Mouse (Mus musculus) liver, embryonic 11.5 days (tissue): Measurements from ENCODE around the gene Kit. TPM values are rescaled to one million over a fixed set of nuclear protein-coding genes. Genes with fewer than 3 reads are reported as not detected.

Source experiments
- ATAC-seq: fragments of 200-750 bp; cut with Nextera tagmentation; replicated peaks from 2 replicates; pipeline ENCODE4 v1.8.0; 2017; ENCODE audit warnings: moderate number of reproducible peaks, mild to moderate bottlenecking, moderate TSS enrichment, moderate library complexity; ENCODE audit not compliant: low FRiP score
- DNase-seq: peaks from one replicate; pipeline ENCODE4 v3.0.0-alpha.2; 2017; ENCODE audit warnings: low spot score
- H3K27ac ChIP-seq: fragments of 300-500 bp; sonication (generic); 2 replicates; pipeline ENCODE4 v1.5.1; 2014; ENCODE audit warnings: mild to moderate bottlenecking, low read depth, low read length, control low read depth
- H3K27me3 ChIP-seq: fragments of 300-500 bp; sonication (generic); replicated peaks from 2 replicates; pipeline ENCODE4 v1.6.1; 2014; ENCODE audit warnings: low read length, mixed read lengths; ENCODE audit not compliant: control insufficient read depth, insufficient read depth
- H3K36me3 ChIP-seq: fragments of 300-500 bp; sonication (generic); 2 replicates; pipeline ENCODE4 v1.6.1; 2014; ENCODE audit warnings: mild to moderate bottlenecking, low read length, moderate library complexity, mixed read lengths; ENCODE audit not compliant: control insufficient read depth, insufficient read depth
- H3K4me1 ChIP-seq: fragments of 300-500 bp; sonication (generic); replicated peaks from 2 replicates; pipeline ENCODE4 v1.6.1; 2014; ENCODE audit warnings: low read length, mixed read lengths; ENCODE audit not compliant: control insufficient read depth, insufficient read depth
- H3K4me2 ChIP-seq: fragments of 300-500 bp; sonication (generic); 2 replicates; pipeline ENCODE4 v1.6.1; 2014; ENCODE audit warnings: mild to moderate bottlenecking, control low read depth, moderate library complexity
- H3K4me3 ChIP-seq: fragments of 300-500 bp; sonication (generic); 2 replicates; pipeline ENCODE4 v1.5.1; 2014; ENCODE audit warnings: low read depth, low read length, control low read depth
- H3K9ac ChIP-seq: fragments of 300-500 bp; sonication (generic); 2 replicates; pipeline ENCODE4 v1.6.1; 2014; ENCODE audit warnings: low read depth, low read length, control low read depth
- H3K9me3 ChIP-seq: fragments of 300-500 bp; sonication (generic); 2 replicates; pipeline ENCODE4 v1.6.1; 2016; ENCODE audit warnings: low read length, inconsistent platforms, mixed read lengths; ENCODE audit not compliant: control insufficient read depth
- WGBS: fragments of 180-500 bp; shearing (Covaris S2); extraction: QIAGEN DNeasy Blood & Tissue Kit; methylation state at CpG from one replicate; pipeline ENCODE4 v1.1.7; 2014; 5-methylcytosine and 5-hydroxymethylcytosine counted together
- polyA plus RNA-seq: library from polyadenylated mRNA; unstranded; fragments of >200 nt; fragmentation: Nextera tagmentation; extraction: Ambion mirVana; gene quantifications from 2 replicates; pipeline ENCODE4 v1.2.1, GENCODE M21; 2014

Gene Kit
- polyA plus RNA-seq, 1 experiment from 2014 or later: 54.8 TPM

DNA sequence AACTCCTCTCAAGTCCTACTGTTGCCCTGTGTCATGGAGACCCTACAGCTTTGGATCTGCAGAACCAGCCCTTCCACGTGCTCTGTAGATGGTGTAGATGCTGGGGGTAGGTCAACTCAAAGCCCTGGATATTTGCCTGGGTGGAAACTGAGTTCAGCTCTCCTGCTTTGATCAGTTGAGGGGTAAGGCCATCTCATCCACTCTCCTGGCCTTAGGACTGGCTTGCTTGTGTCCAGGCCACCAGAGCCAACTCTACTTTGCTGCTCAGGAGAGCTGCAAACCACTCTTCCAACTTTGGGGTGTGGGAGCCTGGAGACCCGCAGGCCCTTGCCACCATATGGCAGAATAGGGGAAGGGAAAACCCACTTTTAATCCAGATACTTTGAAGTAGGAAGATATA is 89.1 kb downstream of the Kit start:
- Histone ChIP-seq H3K4me1 (no peaks in the 10 kb centered on the region), H3K27ac (no peak overlapping the region), H3K9me3 (no peaks in the 10 kb centered on the region), H3K4me3 (no peak overlapping the region), H3K4me2 (no peak overlapping the region), H3K36me3 (no peaks in the 10 kb centered on the region), H3K9ac (no peak overlapping the region), H3K27me3 (no peaks in the 10 kb centered on the region)
- DNase-seq: no peak
- WGBS: 88% methylated on average over 2 of the region's 2 CpGs
- ATAC-seq: no peak

DNA sequence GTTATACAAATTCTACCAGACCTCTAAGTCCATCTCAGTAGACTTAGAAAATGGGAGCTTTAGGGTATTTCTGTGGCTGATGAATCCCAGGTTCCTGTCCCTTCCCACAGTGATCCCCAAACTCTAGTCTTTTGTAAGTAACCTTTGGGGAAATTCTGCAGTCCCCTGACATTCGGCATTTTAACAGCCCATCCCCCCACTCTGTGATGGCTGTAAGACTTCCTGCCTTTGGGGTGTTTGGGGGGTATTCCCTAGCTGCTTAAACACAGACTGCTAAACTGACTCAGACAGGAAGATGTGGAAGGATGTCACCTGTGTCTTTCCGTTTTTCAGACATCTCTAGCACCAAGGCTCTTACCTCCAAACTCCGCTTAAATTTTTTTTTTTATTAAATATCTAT is 92.4 kb downstream of the Kit start:
- no peak overlapping the region for H3K9ac ChIP-seq
- ATAC-seq: no peak
- no peaks in the 10 kb centered on the region for H3K9me3 ChIP-seq
- DNase-seq: no peak
- H3K4me2 ChIP-seq: no peak overlapping the region
- WGBS: 39% methylated on average over 3 of the region's 3 CpGs
- H3K27ac ChIP-seq: no peak overlapping the region
- no peaks in the 10 kb centered on the region for H3K36me3 ChIP-seq
- no peaks in the 10 kb centered on the region for H3K27me3 ChIP-seq
- H3K4me1 ChIP-seq: no peaks in the 10 kb centered on the region
- no peak overlapping the region for H3K4me3 ChIP-seq

DNA sequence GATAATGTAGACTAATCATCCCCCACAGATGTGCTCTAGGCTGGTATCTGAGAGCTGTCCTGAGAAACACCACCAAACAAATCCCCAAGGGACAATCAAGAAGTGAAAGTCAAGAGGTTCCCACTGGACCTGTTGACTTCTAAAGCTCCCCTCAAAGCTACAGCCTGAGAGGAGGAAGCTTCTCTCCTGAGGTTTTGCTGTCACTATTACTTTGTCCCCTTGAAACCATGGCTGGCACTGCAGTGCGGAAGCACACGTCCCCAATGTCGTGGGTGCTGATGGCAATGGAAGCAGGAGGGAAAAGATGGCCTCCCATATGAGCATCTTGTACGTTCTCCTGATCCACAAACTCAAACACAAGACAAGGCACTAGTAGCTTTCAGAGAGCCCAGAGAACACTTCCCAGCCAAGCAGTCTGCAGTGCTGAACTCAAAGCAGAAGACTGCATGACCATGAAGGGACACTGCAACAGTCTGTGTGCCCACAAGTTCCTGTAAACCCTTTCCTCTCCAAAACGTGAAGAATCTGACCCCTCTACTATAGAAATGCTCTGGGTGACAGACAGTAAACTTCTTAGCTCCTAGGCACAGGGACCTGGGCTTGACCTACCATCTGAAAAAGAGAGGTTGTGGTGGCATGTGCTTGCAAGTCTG is 96.5 kb downstream of the Kit start:
- whole genome bisulfite sequencing: 69% methylated on average over 5 of the region's 5 CpGs
- H3K27ac ChIP-seq: no peak overlapping the region
- no peak overlapping the region for H3K4me3 ChIP-seq
- DNase-seq (no peak), ATAC-seq (no peak)
- H3K27me3 ChIP-seq: no peaks in the 10 kb centered on the region
- no peak overlapping the region for H3K9ac ChIP-seq
- no peaks in the 10 kb centered on the region for H3K36me3 ChIP-seq
- no peaks in the 10 kb centered on the region for H3K4me1 ChIP-seq
- H3K4me2 ChIP-seq: no peak overlapping the region
- H3K9me3 ChIP-seq: no peaks in the 10 kb centered on the region

DNA sequence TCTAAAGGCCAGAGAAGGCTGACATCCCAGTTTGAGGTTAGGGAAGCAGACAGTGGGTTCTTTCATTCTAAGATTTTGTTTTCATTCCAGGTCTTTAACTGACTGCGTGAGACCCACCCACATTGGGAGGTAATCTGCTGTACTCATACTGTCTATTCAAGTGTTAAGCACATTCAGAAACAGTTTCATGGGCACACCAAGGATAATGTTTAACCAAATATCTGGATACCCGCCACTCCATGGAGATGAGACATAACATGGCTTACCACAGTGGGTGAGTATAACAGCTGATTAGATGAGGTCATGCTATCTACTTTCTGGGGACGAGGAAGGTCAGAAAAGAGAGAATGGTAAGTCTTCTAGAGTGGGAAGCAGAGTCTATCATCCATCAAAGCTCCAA is 101.3 kb downstream of the Kit start:
- Histone ChIP-seq H3K4me3 (no peak overlapping the region), H3K27ac (no peak overlapping the region), H3K27me3 (no peaks in the 10 kb centered on the region), H3K4me1 (no peaks in the 10 kb centered on the region), H3K36me3 (no peaks in the 10 kb centered on the region), H3K4me2 (no peak overlapping the region), H3K9ac (no peak overlapping the region), H3K9me3 (no peaks in the 10 kb centered on the region)
- DNase-seq (no peak), ATAC-seq (no peak)
- 68% methylated on average over 3 of the region's 3 CpGs for WGBS

DNA sequence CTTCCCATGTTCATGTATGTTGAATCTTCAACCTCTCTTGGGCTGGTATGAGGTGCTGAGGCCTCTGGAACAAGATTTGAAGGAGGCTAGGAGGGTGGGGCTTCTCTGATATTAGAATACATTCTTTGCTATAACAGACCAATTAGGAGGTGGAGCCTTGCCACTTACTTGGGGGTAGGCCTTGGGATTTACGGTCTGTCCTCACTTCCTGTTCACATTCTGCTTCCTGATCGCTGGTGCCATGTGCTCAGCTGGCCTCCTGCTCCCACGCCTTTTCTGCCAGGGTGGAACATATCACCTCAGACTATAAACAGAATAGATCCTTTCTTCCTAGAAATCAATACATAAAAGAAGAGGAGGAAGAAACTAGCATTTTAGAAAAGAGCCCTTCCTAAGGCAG is 105.2 kb downstream of the Kit start:
- Histone ChIP-seq H3K36me3 (no peaks in the 10 kb centered on the region), H3K4me2 (no peak overlapping the region), H3K9me3 (no peaks in the 10 kb centered on the region), H3K27me3 (no peaks in the 10 kb centered on the region), H3K9ac (no peak overlapping the region), H3K27ac (no peak overlapping the region), H3K4me1 (no peaks in the 10 kb centered on the region), H3K4me3 (no peak overlapping the region)
- 36% methylated on average over 3 of the region's 3 CpGs for WGBS
- ATAC-seq: no peak
- no peak for DNase-seq

DNA sequence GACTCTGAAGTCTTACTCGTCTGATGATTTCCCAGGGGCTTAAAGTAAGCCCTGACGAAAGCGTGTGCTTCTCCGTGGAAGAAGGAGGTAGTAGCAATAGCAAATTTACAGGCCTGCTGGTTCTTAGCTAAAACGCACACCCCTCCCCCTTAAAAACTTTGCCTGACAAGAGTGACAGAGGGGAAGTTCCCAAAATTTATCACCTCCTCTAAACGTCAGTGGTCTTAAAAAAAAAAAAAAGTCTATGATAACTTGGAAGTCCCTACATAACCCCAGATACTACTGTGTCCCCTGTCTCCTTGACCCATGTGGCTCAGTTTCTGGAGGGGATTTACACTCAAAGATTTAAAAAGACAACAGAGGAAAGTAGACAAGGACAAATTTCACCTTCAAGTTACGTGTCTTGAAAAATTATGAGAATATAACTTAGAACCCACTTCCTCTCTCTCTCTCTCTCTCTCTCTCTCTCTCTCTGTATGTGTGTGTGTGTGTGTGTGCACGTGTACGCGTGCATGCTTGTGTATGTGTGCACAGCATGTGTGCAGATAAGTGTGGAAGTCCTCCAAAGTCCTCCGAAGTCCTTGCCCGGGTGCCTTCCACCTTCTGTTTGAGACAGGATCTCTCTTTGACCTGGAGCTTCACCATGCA is 120.6 kb downstream of the Kit start:
- H3K9me3 ChIP-seq: no peaks in the 10 kb centered on the region
- no peaks in the 10 kb centered on the region for H3K36me3 ChIP-seq
- 63% methylated on average over 12 of the region's 12 CpGs for WGBS
- H3K27me3 ChIP-seq: no peaks in the 10 kb centered on the region
- no peak overlapping the region for H3K4me3 ChIP-seq
- H3K9ac ChIP-seq: no peak overlapping the region
- H3K4me2 ChIP-seq: no peak overlapping the region
- no peaks in the 10 kb centered on the region for H3K4me1 ChIP-seq
- no peak overlapping the region for H3K27ac ChIP-seq
- ATAC-seq (no peak), DNase-seq (no peak)

DNA sequence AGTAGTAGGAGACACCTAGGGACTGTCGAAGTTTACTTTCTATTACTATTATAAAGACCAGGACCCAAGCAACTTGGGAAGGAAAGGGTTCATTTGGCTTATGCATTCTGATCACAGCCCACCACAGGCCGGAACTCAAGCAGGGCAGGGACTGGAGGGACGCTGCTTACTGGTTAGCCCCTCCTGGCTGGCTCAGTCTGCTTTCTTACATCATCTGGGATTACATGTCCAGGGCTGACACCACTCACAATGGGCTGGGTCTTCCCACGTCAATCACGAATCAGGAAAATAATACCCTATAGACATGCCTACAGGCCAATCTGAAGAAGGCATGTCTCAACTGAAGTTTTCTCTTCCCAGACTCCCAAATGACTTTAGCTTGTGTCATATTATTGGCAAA is 122.2 kb downstream of the Kit start:
- 79% methylated on average over 5 of the region's 5 CpGs for WGBS
- Histone ChIP-seq H3K36me3 (no peaks in the 10 kb centered on the region), H3K9me3 (no peaks in the 10 kb centered on the region), H3K27me3 (no peaks in the 10 kb centered on the region), H3K4me3 (no peak overlapping the region), H3K4me1 (no peaks in the 10 kb centered on the region), H3K27ac (no peak overlapping the region), H3K9ac (no peak overlapping the region), H3K4me2 (no peak overlapping the region)
- DNase-seq: no peak
- ATAC-seq: no peak

DNA sequence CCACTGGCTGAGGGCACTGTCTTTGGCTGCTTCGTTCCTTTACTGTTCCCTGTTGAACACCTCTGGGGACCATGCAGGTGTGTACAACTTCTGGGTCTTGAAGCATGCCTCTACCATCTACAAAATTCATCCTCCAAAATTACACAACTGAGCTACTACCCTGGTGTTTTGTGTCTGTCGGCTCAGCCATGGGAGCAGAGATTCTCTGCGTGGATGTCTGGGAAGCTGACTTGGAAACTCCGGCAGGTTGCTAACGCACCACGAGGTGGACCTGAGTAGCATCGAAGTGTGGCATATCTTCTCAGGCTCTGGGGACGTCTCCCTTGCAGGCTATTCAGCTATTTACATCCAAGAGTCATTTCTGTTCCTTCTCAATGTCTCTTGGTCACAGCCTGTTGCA is 123.8 kb downstream of the Kit start:
- H3K27ac ChIP-seq: no peak overlapping the region

DNA sequence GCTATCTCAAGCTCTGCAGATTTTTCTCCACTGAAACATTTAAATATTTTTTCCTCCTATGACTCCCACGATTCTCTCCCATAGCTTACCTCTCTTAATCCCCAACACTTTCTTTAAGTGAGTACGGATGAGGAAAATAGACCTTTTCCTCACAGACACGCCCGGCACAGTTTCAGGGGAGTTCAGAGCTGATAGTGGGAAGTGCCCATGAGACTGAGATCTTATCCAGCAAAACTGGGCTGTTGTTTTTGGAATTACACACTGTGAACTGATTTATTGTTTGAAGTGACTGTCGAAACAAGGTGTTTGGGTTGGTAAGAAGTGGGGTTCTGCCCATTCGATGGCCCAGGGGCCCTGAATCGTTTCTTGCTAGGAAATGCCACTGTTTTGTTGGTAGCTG is 124.4 kb downstream of the Kit start:
- Histone ChIP-seq H3K4me1 (no peaks in the 10 kb centered on the region), H3K36me3 (no peaks in the 10 kb centered on the region), H3K27me3 (no peaks in the 10 kb centered on the region), H3K9me3 (no peaks in the 10 kb centered on the region), H3K4me2 (no peak overlapping the region), H3K9ac (no peak overlapping the region), H3K27ac (no peak overlapping the region), H3K4me3 (no peak overlapping the region)
- no peak for DNase-seq
- WGBS: 79% methylated on average over 7 of the region's 7 CpGs
- no peak for ATAC-seq

More for the DNA sequence above, 123.8 kb downstream of the Kit start:
- Histone ChIP-seq H3K36me3 (no peaks in the 10 kb centered on the region), H3K4me1 (no peaks in the 10 kb centered on the region), H3K4me3 (no peak overlapping the region), H3K9ac (no peak overlapping the region), H3K27me3 (no peaks in the 10 kb centered on the region), H3K4me2 (no peak overlapping the region), H3K9me3 (no peaks in the 10 kb centered on the region)
- ATAC-seq: no peak
- no peak for DNase-seq
- 82% methylated on average over 8 of the region's 8 CpGs for WGBS
